ENCODE assay signal across 8 mouse cellular contexts in the genomic region with DNA sequence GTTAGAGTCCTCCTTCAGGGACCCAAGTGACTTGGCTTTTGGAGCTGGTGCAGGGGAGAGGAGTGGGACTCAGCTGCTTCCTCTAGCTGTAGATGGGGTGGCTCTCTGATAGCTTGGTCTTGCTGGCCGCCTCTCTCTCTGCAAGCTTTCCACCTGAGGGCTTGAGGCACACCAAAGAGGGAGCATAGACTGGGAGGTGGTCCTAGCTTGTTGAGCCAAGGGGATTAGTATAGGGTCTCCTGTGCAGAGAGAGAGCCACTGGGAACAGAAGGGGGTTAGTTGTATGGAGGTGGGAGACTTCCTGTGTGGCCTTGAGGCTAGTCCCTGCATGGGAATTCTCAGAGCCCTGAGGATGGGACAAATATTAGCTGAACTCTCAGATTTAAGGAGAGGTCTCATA. TPM values are rescaled to one million over a fixed set of nuclear protein-coding genes. Genes with fewer than 3 reads are reported as not detected.
DNase-seq lines count a peak whose midpoint lies in the region; ATAC-seq and TF ChIP-seq lines count a peak whose summit lies in the region.

No protein-coding gene starts in this region.

- TF ChIP-seq EP300 in ES-Bruce4 (IDR thresholded peaks at IDR 0.05; ENCODE audit: insufficient read depth, low read depth, low read length), result no peak
- no peak for TF ChIP-seq EP300 in liver, postnatal 0 days (IDR thresholded peaks at IDR 0.05; ENCODE audit: low read depth)

- peak overlapping the region; percentile 79 for H3K9ac ChIP-seq in heart, embryonic 11.5 days (ENCODE audit: low read depth, low read length)
- H3K9ac ChIP-seq in ES-Bruce4 (ENCODE audit: low read depth, poor library complexity, severe bottlenecking), result peak overlapping the region; percentile 97
- peak overlapping the region; percentile 93 for H3K9ac ChIP-seq in forebrain, postnatal 0 days
- H3K9ac ChIP-seq in liver, postnatal 0 days (replicated peaks), result peak overlapping the region; percentile 92

- H3K4me2 ChIP-seq in heart, embryonic 11.5 days, result peak overlapping the region; percentile 66
- peak overlapping the region; percentile 73 for H3K4me2 ChIP-seq in forebrain, postnatal 0 days (ENCODE audit: low read depth)
- peak overlapping the region; percentile 89 for H3K4me2 ChIP-seq in liver, postnatal 0 days (ENCODE audit: low read depth, low read length)

- no peaks in the 10 kb centered on the region for H3K9me3 ChIP-seq in heart, embryonic 11.5 days (replicated peaks; ENCODE audit: control insufficient read depth, low read length)
- H3K9me3 ChIP-seq in ES-Bruce4 (replicated peaks; ENCODE audit: control insufficient read depth, insufficient read depth, low read length, poor library complexity, severe bottlenecking), result no peaks in the 10 kb centered on the region
- H3K9me3 ChIP-seq in forebrain, postnatal 0 days (ENCODE audit: low read length), result no peaks in the 10 kb centered on the region
- H3K9me3 ChIP-seq in liver, postnatal 0 days (ENCODE audit: low read length), result no peaks in the 10 kb centered on the region

- H3K4me1 ChIP-seq in heart, embryonic 11.5 days (ENCODE audit: control insufficient read depth, insufficient read depth, low read length), result peaks cover 44% of the 10 kb centered on the region
- H3K4me1 ChIP-seq in ES-Bruce4 (ENCODE audit: control insufficient read depth, insufficient read depth, low read length), result peaks cover 10% of the 10 kb centered on the region
- peaks cover 36% of the 10 kb centered on the region for H3K4me1 ChIP-seq in forebrain, postnatal 0 days (ENCODE audit: insufficient read depth)
- peaks cover 42% of the 10 kb centered on the region for H3K4me1 ChIP-seq in liver, postnatal 0 days (ENCODE audit: insufficient read depth)

- peak overlapping the region; percentile 92 for H3K27ac ChIP-seq in heart, embryonic 11.5 days (ENCODE audit: low read depth, low read length)
- no peak overlapping the region for H3K27ac ChIP-seq in ES-Bruce4 (ENCODE audit: insufficient read depth, low read length)
- H3K27ac ChIP-seq in forebrain, postnatal 0 days (ENCODE audit: low read depth, low read length), result peak overlapping the region; percentile 89; the same call in 1 of the 2 replicates
- H3K27ac ChIP-seq in liver, postnatal 0 days (ENCODE audit: low read depth), result peak overlapping the region; percentile 93

- no peaks in the 10 kb centered on the region for H3K27me3 ChIP-seq in heart, embryonic 11.5 days (ENCODE audit: control insufficient read depth, insufficient read depth, low read length)
- H3K27me3 ChIP-seq in ES-Bruce4 (ENCODE audit: control insufficient read depth, insufficient read depth, low read length, poor library complexity, severe bottlenecking), result no peaks in the 10 kb centered on the region
- H3K27me3 ChIP-seq in forebrain, postnatal 0 days (ENCODE audit: insufficient read depth, low read length), result no peaks in the 10 kb centered on the region
- H3K27me3 ChIP-seq in liver, postnatal 0 days (ENCODE audit: insufficient read depth, low read length), result no peaks in the 10 kb centered on the region

- no peak for TF ChIP-seq POLR2A in ES-Bruce4 (IDR thresholded peaks at IDR 0.05; ENCODE audit: insufficient read depth, low read length)

- no peak for DNase-seq in heart, postnatal 4 days
- DNase-seq in forebrain, postnatal 0 days, result no peak
- no peak for DNase-seq in liver, postnatal 0 days
- no peak for DNase-seq in thymus, postnatal 14 days

- ATAC-seq in heart, embryonic 11.5 days (replicated peaks; ENCODE audit: insufficient number of reproducible peaks, low FRiP score, low TSS enrichment), result no peak
- no peak for ATAC-seq in forebrain, postnatal 0 days
- no peak for ATAC-seq in liver, postnatal 0 days
- no peak for ATAC-seq in monocyte, adult 5-6 weeks (replicated peaks; ENCODE audit: insufficient number of reproducible peaks, low FRiP score, low TSS enrichment, poor library complexity, severe bottlenecking)
- no peak for ATAC-seq in granulocyte monocyte progenitor cell, adult 5-6 weeks (replicated peaks; ENCODE audit: poor library complexity, severe bottlenecking)

- peak overlapping the region; percentile 74 for H3K4me3 ChIP-seq in heart, embryonic 11.5 days (ENCODE audit: low read depth, low read length)
- peak overlapping the region; percentile 89 for H3K4me3 ChIP-seq in ES-Bruce4 (ENCODE audit: low read depth, low read length)
- H3K4me3 ChIP-seq in forebrain, postnatal 0 days (ENCODE audit: low read depth, low read length), result peak overlapping the region; percentile 84
- peak overlapping the region; percentile 94 for H3K4me3 ChIP-seq in liver, postnatal 0 days (ENCODE audit: low read depth, low read length)

- H3K36me3 ChIP-seq in heart, embryonic 11.5 days (ENCODE audit: control insufficient read depth, insufficient read depth, low read length), result no peaks in the 10 kb centered on the region
- H3K36me3 ChIP-seq in ES-Bruce4 (ENCODE audit: control insufficient read depth, insufficient read depth, low read length, poor library complexity, severe bottlenecking), result no peaks in the 10 kb centered on the region
- H3K36me3 ChIP-seq in forebrain, postnatal 0 days (ENCODE audit: insufficient read depth), result no peaks in the 10 kb centered on the region
- H3K36me3 ChIP-seq in liver, postnatal 0 days (replicated peaks; ENCODE audit: insufficient read depth, low read length), result peaks cover 10% of the 10 kb centered on the region; the same call in 1 of the 2 replicates

- no peak for TF ChIP-seq CTCF in ES-Bruce4 (IDR thresholded peaks at IDR 0.05; ENCODE audit: low read depth, low read length)
- no peak for TF ChIP-seq CTCF in forebrain, postnatal 0 days (IDR thresholded peaks at IDR 0.05; ENCODE audit: low read depth)
- no peak for TF ChIP-seq CTCF in liver, postnatal 0 days (IDR thresholded peaks at IDR 0.05; ENCODE audit: low read depth)

- WGBS in heart, embryonic 11.5 days (ENCODE audit: insufficient replicate concordance), result 42% methylated on average over 1 of the region's 1 CpGs
- WGBS in forebrain, postnatal 0 days, result 50% methylated on average over 1 of the region's 1 CpGs
- 31% methylated on average over 1 of the region's 1 CpGs for WGBS in liver, postnatal 0 days (ENCODE audit: insufficient replicate concordance)

RNA-seq across cellular contexts. Expression of a gene that starts 12.7 kb away (rescaled TPM):
- polyA plus RNA-seq in heart, embryonic 11.5 days (2014; fragmentation: Nextera tagmentation; extraction: Ambion mirVana), result 108 and 110 TPM in 2 replicates
- total RNA-seq in heart, postnatal 4 days (2021), result 100 to 1,000 TPM; 180 to 221 TPM
- polyA plus RNA-seq in ES-Bruce4 (2011; ENCODE audit: insufficient read depth, insufficient read length, low read depth, missing spikeins), result 77.9 and 82.6 TPM in 2 replicates
- 17.6 and 26.5 TPM in 2 replicates for total RNA-seq in forebrain, postnatal 0 days (2014; rRNA removed)
- 138 and 151 TPM in 2 replicates for polyA plus RNA-seq in forebrain, postnatal 0 days (2015; fragmentation: Nextera tagmentation; extraction: Ambion mirVana)
- polyA plus RNA-seq in liver, postnatal 0 days (2015; fragmentation: Nextera tagmentation; extraction: Ambion mirVana), result 51.1 and 53.0 TPM in 2 replicates
- total RNA-seq in monocyte, adult 5-6 weeks (2017), result 36.6 to 109 TPM (median 73.7 TPM) in 3 replicates
- 29.1 and 56.1 TPM in 2 replicates for total RNA-seq in granulocyte monocyte progenitor cell, adult 5-6 weeks (2014; fragmentation: Nextera tagmentation)
- 12.2 and 20.2 TPM in 2 replicates for total RNA-seq in granulocyte monocyte progenitor cell, adult 5-6 weeks (2017)

RNA-seq across cellular contexts. Expression of a gene that starts 33.5 kb away (rescaled TPM):
- 12.1 and 13.2 TPM in 2 replicates for polyA plus RNA-seq in heart, embryonic 11.5 days (2014; fragmentation: Nextera tagmentation; extraction: Ambion mirVana)
- total RNA-seq in heart, postnatal 4 days (2021), result 10 to 100 TPM; 24.1 to 26.0 TPM
- polyA plus RNA-seq in ES-Bruce4 (2011; ENCODE audit: insufficient read depth, insufficient read length, low read depth, missing spikeins), result 10.7 and 11.6 TPM in 2 replicates
- total RNA-seq in forebrain, postnatal 0 days (2014; rRNA removed), result 55.9 and 57.7 TPM in 2 replicates
- polyA plus RNA-seq in forebrain, postnatal 0 days (2015; fragmentation: Nextera tagmentation; extraction: Ambion mirVana), result 25.5 and 32.7 TPM in 2 replicates
- polyA plus RNA-seq in liver, postnatal 0 days (2015; fragmentation: Nextera tagmentation; extraction: Ambion mirVana), result 2.1 and 2.5 TPM in 2 replicates
- 30.0 to 63.8 TPM (median 35.3 TPM) in 3 replicates for total RNA-seq in monocyte, adult 5-6 weeks (2017)
- 1.4 and 6.1 TPM in 2 replicates for total RNA-seq in granulocyte monocyte progenitor cell, adult 5-6 weeks (2014; fragmentation: Nextera tagmentation)
- total RNA-seq in granulocyte monocyte progenitor cell, adult 5-6 weeks (2017), result 1.1 and 3.3 TPM in 2 replicates
